Mouse (Mus musculus) forebrain, embryonic 10.5 days (tissue): Measurements from ENCODE around the gene Cpz. TPM values are rescaled to one million over a fixed set of nuclear protein-coding genes. Genes with fewer than 3 reads are reported as not detected.

ENCODE experiments used
- DNase-seq: peaks from one replicate; pipeline ENCODE4 v3.0.0-alpha.2; 2017; ENCODE audit warnings: low spot score; ENCODE audit errors: extremely low spot score
- H3K27ac ChIP-seq: fragments of 300-500 bp; sonication (generic); 2 replicates; pipeline ENCODE4 v1.5.1; 2016; ENCODE audit warnings: mild to moderate bottlenecking
- H3K27me3 ChIP-seq: fragments of 300-500 bp; sonication (generic); 2 replicates; pipeline ENCODE4 v1.6.1; 2016; ENCODE audit warnings: mild to moderate bottlenecking; ENCODE audit not compliant: poor library complexity, severe bottlenecking
- H3K36me3 ChIP-seq: fragments of 300-500 bp; sonication (generic); replicated peaks from 2 replicates; pipeline ENCODE4 v1.6.1; 2016; ENCODE audit warnings: mild to moderate bottlenecking, moderate library complexity
- H3K4me1 ChIP-seq: fragments of 300-500 bp; sonication (generic); 2 replicates; pipeline ENCODE4 v1.6.1; 2016
- H3K4me3 ChIP-seq: fragments of 300-500 bp; sonication (generic); 2 replicates; pipeline ENCODE4 v1.5.1; 2016; ENCODE audit warnings: mild to moderate bottlenecking, moderate library complexity
- H3K9me3 ChIP-seq: fragments of 300-500 bp; sonication (generic); 2 replicates; pipeline ENCODE4 v1.6.1; 2016; ENCODE audit warnings: mild to moderate bottlenecking, moderate library complexity
- WGBS: fragments of 180-500 bp; shearing (Covaris S2); methylation state at CpG from one replicate; pipeline ENCODE4 v1.1.7; 2016; 5-methylcytosine and 5-hydroxymethylcytosine counted together
- polyA plus RNA-seq: library from polyadenylated mRNA; unstranded; fragments of >200 nt; fragmentation: Nextera tagmentation; extraction: Ambion mirVana; gene quantifications from 2 replicates; pipeline ENCODE4 v1.2.1, GENCODE M21; 2016

The Cpz gene
- 4.6 and 5.3 TPM in 2 replicates for polyA plus RNA-seq

DNA sequence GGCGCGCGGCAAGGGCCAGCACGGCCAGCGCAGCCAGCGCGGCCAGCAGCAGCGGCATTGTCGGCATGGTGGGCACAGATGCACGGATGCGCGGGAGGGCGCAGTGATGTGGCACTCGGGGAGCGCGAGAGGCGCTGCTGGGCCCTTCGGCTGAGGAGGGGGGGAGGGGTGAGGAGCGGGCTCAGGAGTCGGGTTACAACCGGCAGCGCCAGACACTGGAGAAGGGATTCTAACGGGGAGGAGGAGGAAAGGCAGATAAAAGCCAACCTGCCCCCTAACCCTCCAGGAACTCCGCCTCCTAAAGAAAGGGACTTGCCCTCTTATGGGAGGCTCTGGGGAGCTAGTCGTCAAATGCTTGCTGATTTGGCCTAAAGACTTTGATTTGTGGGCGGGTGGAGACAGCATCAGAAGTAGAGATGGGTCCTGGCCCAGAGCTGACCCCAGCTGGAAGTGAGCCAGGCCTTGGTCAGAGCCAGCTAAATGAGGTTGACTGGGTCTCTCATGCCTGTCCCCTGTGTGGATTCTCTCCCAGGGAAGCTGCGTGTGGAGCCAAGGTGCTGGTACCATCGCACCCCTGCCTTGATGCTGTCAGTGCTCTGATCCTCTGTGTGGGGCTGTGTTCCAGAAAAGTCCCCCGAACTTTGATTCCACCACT lies at the start of gene Cpz:
Gene Cpz, minus strand, starts transcription at position 230 of the 655 bp plus-strand sequence.
- DNase-seq, result peak; percentile 90
- Histone ChIP-seq H3K4me1 (peaks cover 44% of the 10 kb centered on the region), H3K27ac (peak within 1 kb of the TSS; percentile 85), H3K9me3 (no peaks in the 10 kb centered on the region), H3K27me3 (peaks cover 52% of the 10 kb centered on the region), H3K4me3 (peak within 1 kb of the TSS; percentile 56), H3K36me3 (no peaks in the 10 kb centered on the region)
- 2% methylated on average over 29 of the region's 29 CpGs for WGBS

DNA sequence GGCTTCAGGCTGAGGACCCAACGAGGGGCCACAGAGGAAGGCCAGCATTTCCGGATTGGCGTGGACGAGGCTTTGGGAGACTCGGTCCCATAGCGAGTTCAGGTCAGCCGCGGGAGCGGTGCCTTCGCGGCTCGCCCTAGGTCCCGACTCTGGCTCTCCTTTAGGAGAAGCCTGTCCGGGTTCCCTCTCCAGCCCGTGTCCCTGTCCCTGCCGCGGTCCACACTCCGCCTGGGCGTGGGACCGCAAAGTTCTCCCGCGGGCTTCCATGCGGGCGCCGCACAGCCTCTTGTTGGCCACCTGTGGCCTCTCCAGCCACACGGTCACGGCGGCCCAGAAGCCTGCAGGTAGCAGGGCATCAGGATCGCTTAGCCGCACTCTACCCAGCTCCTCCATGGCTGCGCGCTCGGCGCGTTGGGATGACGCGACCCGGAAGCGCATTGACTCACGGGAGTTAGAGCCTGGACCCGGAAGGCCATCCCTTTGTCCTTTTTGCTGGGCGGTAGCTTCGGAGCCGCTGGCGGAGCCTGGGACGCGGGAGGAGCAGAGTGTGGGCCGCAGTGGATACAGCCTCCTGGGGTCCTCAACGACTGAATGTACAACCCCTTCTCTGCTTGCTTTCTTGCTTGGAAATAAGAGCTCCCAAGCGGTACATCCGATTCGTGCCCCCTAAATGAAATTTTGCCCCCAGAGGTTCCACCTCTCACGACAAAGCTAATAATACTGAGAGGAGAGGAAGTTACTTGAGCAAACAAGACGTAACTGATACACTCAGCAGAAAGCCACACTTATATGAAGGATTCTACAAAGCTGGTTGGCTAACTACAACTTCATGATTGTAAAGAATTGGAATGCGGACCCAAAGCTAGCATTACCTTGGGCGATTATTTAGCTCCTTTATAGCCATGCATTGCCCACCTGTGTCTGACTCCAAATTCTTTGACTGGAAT lies 49.4 kb upstream of the Cpz start, which contains the start of gene Trmt44:
Gene Trmt44, minus strand, starts transcription at position 418 of the 947 bp plus-strand sequence.
- Histone ChIP-seq H3K27ac (peak within 1 kb of the TSS; percentile 94), H3K4me3 (peak within 1 kb of the TSS; percentile 100), H3K27me3 (no peaks in the 10 kb centered on the region), H3K9me3 (no peaks in the 10 kb centered on the region), H3K4me1 (peaks cover 20% of the 10 kb centered on the region), H3K36me3 (peaks cover 39% of the 10 kb centered on the region)
- peak; percentile 94 for DNase-seq
- WGBS, result 4% methylated on average over 56 of the region's 56 CpGs

DNA sequence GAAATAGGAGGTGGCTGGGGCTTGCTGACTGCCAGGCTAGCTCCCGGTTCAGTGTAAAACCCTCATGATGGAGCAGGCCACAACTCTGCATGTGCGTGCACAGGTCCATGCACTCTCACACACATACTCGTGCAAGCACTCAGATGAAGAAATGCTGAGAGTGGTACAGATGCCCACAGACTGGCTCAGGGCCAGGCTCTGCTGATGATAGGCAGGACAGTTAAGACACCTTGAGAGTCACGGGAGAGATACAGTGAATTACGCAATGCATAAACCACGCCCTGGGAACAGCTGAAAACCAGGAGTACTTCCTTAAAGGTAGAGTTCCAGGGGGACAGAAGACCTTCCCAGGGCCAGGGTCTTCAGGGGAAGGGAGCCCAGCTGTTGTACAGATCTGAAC lies 46.0 kb upstream of the Cpz start:
- no peak for DNase-seq

DNA sequence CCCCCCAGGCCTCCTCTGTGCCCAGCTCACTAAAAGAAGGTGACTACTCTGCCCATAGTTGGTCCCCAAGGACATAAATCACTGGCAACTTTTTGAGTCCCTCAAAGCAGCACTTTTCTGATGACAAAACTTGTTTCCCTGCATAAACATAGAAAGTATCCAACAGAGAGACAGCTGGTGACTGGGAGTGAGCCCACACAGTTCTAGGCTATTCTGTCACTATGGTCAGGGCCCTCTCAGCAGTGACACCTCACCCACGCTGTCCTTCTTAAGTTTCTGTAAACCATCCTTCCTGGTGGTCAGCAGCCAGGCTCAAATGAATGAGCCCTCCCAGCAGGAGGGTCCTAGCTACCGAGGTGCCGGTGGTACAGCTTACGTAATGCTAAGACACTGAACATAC lies 41.1 kb upstream of the Cpz start:
- Histone ChIP-seq H3K27me3 (no peaks in the 10 kb centered on the region), H3K4me3 (no peak overlapping the region), H3K36me3 (peaks cover 99% of the 10 kb centered on the region), H3K27ac (no peak overlapping the region), H3K4me1 (no peaks in the 10 kb centered on the region), H3K9me3 (no peaks in the 10 kb centered on the region)
- WGBS, result 91% methylated on average over 4 of the region's 4 CpGs
- no peak for DNase-seq

More for the DNA sequence above, 46.0 kb upstream of the Cpz start:
- 92% methylated on average over 6 of the region's 6 CpGs for whole genome bisulfite sequencing
- Histone ChIP-seq H3K4me3 (no peak overlapping the region), H3K36me3 (peaks cover 72% of the 10 kb centered on the region), H3K4me1 (peaks cover 20% of the 10 kb centered on the region), H3K9me3 (no peaks in the 10 kb centered on the region), H3K27me3 (no peaks in the 10 kb centered on the region), H3K27ac (no peak overlapping the region)

DNA sequence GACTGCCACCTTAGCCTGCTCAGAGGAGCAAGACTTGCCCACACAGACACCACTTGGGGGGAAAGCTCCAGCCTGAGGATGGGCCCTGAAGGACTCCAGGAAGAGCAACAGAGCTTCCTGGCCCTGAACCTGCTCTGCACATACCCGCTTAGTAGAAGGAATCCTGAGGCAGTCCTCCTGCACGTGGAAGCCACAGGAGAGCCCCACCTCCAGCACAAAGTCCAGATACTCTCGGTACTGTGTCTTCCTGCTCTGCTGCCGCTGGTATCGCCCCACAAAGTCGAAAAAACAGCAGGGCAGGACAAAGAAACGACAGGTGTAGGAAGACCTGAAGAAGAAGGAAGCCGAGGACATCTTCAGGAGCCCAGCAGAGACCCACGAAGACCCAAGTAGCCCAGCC lies 39.7 kb upstream of the Cpz start:
- WGBS, result 95% methylated on average over 9 of the region's 9 CpGs
- peaks cover 99% of the 10 kb centered on the region for H3K36me3 ChIP-seq
- H3K4me3 ChIP-seq, result no peak overlapping the region
- no peak for DNase-seq
- H3K27ac ChIP-seq, result no peak overlapping the region
- no peaks in the 10 kb centered on the region for H3K4me1 ChIP-seq
- no peaks in the 10 kb centered on the region for H3K27me3 ChIP-seq
- H3K9me3 ChIP-seq, result no peaks in the 10 kb centered on the region

DNA sequence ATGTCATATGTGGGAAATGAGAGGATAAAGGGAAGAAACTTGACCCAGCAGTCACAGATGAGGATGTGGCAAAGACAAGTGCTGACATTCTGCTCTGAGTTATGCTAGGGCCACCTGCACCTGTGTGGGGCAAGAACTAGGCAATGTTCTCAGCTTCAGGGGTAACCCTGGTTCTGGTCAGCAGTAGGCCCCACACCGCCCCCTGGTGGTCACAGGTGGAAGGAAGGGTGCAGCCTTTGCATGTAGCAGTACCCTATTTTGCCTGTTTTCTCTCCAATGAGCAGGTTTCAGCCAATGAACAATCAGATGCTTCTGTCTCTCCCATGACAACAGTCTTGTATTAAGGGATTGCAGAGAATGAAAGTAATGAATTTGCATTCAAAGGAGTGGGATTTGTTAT lies 38.0 kb upstream of the Cpz start:
- DNase-seq, result peak; percentile 84
- Histone ChIP-seq H3K27ac (no peak overlapping the region), H3K36me3 (peaks cover 100% of the 10 kb centered on the region), H3K27me3 (no peaks in the 10 kb centered on the region), H3K4me3 (no peak overlapping the region), H3K9me3 (no peaks in the 10 kb centered on the region), H3K4me1 (no peaks in the 10 kb centered on the region)
- 0% methylated on average over 1 of the region's 1 CpGs for WGBS

DNA sequence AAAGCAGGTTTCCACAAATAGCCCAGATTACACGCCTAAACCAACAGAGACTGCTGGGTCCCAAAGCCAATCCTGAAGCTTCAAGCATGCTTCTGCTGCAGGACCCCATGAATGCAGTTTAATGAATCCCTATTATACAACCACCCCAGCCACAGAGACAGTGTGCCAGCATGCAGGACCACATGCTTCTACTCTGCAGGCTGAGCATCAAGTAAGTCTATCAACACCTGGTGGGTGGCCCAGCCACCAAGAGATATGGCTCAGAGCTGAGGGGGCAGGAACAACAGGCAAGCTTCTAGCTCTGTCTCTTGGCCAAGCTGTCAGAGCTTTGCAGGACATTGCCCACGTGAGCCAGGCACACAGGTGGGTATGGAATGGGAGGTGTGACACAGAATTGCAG lies 37.1 kb upstream of the Cpz start:
- H3K4me3 ChIP-seq, result no peak overlapping the region
- peaks cover 100% of the 10 kb centered on the region for H3K36me3 ChIP-seq
- no peak overlapping the region for H3K27ac ChIP-seq
- 94% methylated on average over 2 of the region's 2 CpGs for WGBS
- H3K9me3 ChIP-seq, result no peaks in the 10 kb centered on the region
- no peak for DNase-seq
- H3K27me3 ChIP-seq, result no peaks in the 10 kb centered on the region
- H3K4me1 ChIP-seq, result no peaks in the 10 kb centered on the region

DNA sequence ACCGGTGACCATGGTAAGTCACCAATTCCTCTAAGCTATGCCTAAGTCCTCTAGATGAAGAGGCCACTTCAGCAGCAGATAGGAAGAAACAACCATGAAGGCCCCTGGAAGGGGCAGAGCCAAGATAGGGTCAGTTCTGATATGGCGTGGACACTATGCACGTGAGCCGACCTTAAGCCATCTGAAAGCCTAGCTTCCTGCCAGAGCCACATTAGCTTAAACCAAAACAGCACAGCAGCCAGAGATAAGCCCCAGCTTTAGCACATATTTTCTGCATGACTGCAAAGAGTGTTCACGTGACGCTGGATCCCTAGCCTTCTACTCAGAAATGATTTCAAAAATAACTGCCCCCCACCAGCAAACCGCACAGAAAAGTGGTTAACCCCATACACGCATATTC lies 33.9 kb upstream of the Cpz start:
- H3K9me3 ChIP-seq, result no peaks in the 10 kb centered on the region
- H3K27ac ChIP-seq, result no peak overlapping the region
- 88% methylated on average over 8 of the region's 8 CpGs for WGBS
- H3K36me3 ChIP-seq, result peaks cover 95% of the 10 kb centered on the region
- H3K27me3 ChIP-seq, result no peaks in the 10 kb centered on the region
- DNase-seq, result no peak
- no peak overlapping the region for H3K4me3 ChIP-seq
- H3K4me1 ChIP-seq, result no peaks in the 10 kb centered on the region

DNA sequence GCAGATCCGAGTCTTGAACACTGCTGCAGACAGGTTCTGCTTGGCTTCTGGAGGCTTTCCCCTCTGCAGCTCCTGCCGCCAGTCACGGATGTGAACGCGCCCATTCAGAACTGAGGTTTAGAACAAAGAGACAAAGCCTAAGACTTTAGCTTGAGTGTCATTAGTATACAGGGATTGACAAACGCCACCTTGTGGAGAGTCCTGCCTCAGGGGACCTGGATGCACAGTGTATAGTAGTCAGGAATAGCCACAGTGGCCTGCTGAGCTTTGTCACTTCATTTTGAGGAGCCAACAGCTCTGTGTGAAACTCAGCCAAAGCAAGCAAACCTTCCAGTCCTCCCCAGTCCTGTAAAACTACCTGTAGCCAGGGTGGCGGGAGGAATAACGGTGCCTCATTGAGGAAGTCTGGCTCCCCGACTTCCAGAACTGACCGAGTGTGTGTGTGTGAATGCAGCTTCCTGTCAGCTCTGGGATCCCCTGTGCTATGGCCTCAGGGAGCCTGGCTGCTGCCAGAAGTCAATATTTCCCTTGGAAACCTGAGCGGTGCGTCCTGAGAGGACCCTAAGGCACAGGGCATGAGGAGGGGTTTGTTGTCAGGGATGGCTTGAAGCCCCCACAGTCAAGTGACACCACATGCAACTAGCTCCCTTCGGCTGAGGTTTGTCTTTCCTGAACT lies 32.6 kb upstream of the Cpz start:
- WGBS, result 75% methylated on average over 13 of the region's 13 CpGs
- Histone ChIP-seq H3K36me3 (peaks cover 86% of the 10 kb centered on the region), H3K27me3 (no peaks in the 10 kb centered on the region), H3K4me1 (no peaks in the 10 kb centered on the region), H3K9me3 (no peaks in the 10 kb centered on the region), H3K4me3 (no peak overlapping the region), H3K27ac (no peak overlapping the region)
- DNase-seq, result no peak

DNA sequence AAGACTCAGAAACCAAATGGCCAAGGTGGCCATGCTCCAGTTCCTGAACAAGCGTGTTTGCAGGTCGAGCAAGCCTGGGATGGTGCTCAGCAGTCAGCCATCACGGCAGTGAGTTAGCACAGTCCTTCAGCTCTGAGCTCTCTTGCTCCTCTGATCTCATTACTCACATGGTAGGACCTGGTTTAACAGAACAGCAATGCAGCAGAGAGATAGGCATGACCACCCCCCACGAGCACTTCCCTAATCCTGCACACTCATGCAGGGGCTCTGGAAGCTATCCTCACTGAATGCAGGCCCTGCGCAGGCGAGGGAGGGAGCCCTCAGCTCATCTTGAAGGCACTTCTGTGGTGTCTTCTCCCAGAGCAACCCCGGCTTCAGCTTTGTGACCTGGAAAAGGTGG lies 30.9 kb upstream of the Cpz start:
- Histone ChIP-seq H3K27me3 (no peaks in the 10 kb centered on the region), H3K9me3 (no peaks in the 10 kb centered on the region), H3K4me1 (peaks cover 10% of the 10 kb centered on the region), H3K36me3 (peaks cover 69% of the 10 kb centered on the region), H3K27ac (no peak overlapping the region), H3K4me3 (no peak overlapping the region)
- DNase-seq, result no peak
- WGBS, result 90% methylated on average over 7 of the region's 7 CpGs

DNA sequence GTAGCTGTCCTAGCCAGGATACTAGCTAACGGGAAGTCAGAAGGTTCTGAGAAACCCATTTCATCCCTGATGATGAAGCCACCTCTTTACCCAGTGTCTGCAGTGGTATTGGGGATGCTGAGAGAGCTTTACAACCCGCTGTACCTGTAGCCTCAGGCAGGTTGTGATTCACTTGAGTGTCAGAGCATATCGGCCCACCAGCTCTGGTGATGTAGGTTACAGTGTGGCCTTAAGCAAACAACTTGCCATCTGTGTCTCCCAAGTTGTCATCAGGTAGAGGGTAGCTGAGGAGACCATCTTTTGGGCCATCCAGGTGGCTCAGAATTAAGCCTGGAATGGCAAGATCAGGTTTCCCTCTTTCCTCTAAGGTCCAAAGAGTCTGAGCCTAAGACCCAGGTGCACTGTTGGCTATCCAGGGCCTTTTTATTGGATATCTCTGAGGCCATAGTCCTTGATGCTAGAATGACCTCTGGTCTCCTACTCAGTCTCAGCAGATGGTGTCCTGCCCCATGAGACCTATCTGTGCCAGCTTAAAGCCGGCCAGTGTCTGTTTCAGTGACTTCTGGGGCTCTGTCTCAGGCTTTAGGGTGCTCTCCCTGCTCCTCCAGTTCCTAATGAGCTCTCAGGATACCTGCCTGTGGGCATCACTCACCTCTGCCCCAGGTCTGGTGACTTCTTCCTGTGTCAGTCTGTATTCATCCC lies 27.5 kb upstream of the Cpz start:
- H3K4me3 ChIP-seq, result no peak overlapping the region
- H3K4me1 ChIP-seq, result peaks cover 10% of the 10 kb centered on the region
- WGBS, result 89% methylated on average over 4 of the region's 4 CpGs
- no peak overlapping the region for H3K27ac ChIP-seq
- no peaks in the 10 kb centered on the region for H3K9me3 ChIP-seq
- peaks cover 35% of the 10 kb centered on the region for H3K36me3 ChIP-seq
- H3K27me3 ChIP-seq, result no peaks in the 10 kb centered on the region
- no peak for DNase-seq
